Mouse (Mus musculus) 3T3-L1 (cell line): ENCODE results near the gene Zkscan14.
"Not testable (repeated sequence)": the region's sequence is repeated elsewhere in the genome, so short reads cannot be mapped to it uniquely, and the experiment has no call there.

Source experiments
- DNase-seq: peaks from one replicate; pipeline ENCODE4 v3.0.0-alpha.2; 2015; ENCODE audit warnings: low read depth, low spot score

Gene Zkscan14

GRCm38 (mm10) chr5:145201321-145201991, at the start of gene Zkscan14:
TSS of gene Zkscan14 (minus strand) at chr5:145201868.
- peak; percentile 94 for DNase-seq

- DNase-seq, result no peak
Measured at GRCm38 (mm10) chr5:145249520-145249919, 47.9 kb upstream of the Zkscan14 start.

- DNase-seq, result peak; percentile 79
Measured at GRCm38 (mm10) chr5:145234636-145235035, 33.0 kb upstream of the Zkscan14 start.

- DNase-seq, result peak; percentile 72
Measured at GRCm38 (mm10) chr5:145231893-145232411, 30.3 kb upstream of the Zkscan14 start.

- DNase-seq, result peak; percentile 98
Measured at GRCm38 (mm10) chr5:145231367-145231871, 29.8 kb upstream of the Zkscan14 start, which contains the start of gene Zfp655. TSS of gene Zfp655 (plus strand) at chr5:145231715.

- DNase-seq, result no peak
Measured at GRCm38 (mm10) chr5:145230641-145231040, 29.0 kb upstream of the Zkscan14 start.

- DNase-seq, result not testable (repeated sequence)
Measured at GRCm38 (mm10) chr5:145229283-145229682, 27.6 kb upstream of the Zkscan14 start.

GRCm38 (mm10) chr5:145226453-145226852, 24.8 kb upstream of the Zkscan14 start:
- no peak for DNase-seq

GRCm38 (mm10) chr5:145223395-145223794, 21.7 kb upstream of the Zkscan14 start:
- no peak for DNase-seq

- DNase-seq, result peak; percentile 85
Measured at GRCm38 (mm10) chr5:145222840-145223239, 21.2 kb upstream of the Zkscan14 start.

GRCm38 (mm10) chr5:145219981-145220380, 18.3 kb upstream of the Zkscan14 start:
- DNase-seq, result no peak

GRCm38 (mm10) chr5:145218671-145219070, 17.0 kb upstream of the Zkscan14 start:
- no peak for DNase-seq

GRCm38 (mm10) chr5:145218206-145218605, 16.5 kb upstream of the Zkscan14 start:
- DNase-seq, result no peak

GRCm38 (mm10) chr5:145217746-145218145, 16.1 kb upstream of the Zkscan14 start:
- DNase-seq, result no peak

- peak; percentile 56 for DNase-seq
Measured at GRCm38 (mm10) chr5:145214679-145215078, 13.0 kb upstream of the Zkscan14 start.

- no peak for DNase-seq
Measured at GRCm38 (mm10) chr5:145213505-145213904, 11.8 kb upstream of the Zkscan14 start.

GRCm38 (mm10) chr5:145212216-145212615, 10.5 kb upstream of the Zkscan14 start:
- no peak for DNase-seq

GRCm38 (mm10) chr5:145211340-145211739, 9.7 kb upstream of the Zkscan14 start:
- DNase-seq, result no peak

GRCm38 (mm10) chr5:145208391-145208790, 6.7 kb upstream of the Zkscan14 start:
- not testable (repeated sequence) for DNase-seq

GRCm38 (mm10) chr5:145207954-145208353, 6.3 kb upstream of the Zkscan14 start:
- DNase-seq, result no peak

GRCm38 (mm10) chr5:145207385-145207784, 5.7 kb upstream of the Zkscan14 start:
- DNase-seq, result no peak

- DNase-seq, result peak; percentile 72
Measured at GRCm38 (mm10) chr5:145205041-145205440, 3.4 kb upstream of the Zkscan14 start.
